Mouse (Mus musculus) forebrain, embryonic 16.5 days (tissue): ENCODE data around the gene Fcgr2b. TPM values are rescaled to one million over a fixed set of nuclear protein-coding genes. Genes with fewer than 3 reads are reported as not detected.
"Not testable (repeated sequence)": the region's sequence is repeated elsewhere in the genome, so short reads cannot be mapped to it uniquely, and the experiment has no call there.

Experiments used
- ATAC-seq: fragments of 200-750 bp; cut with Nextera tagmentation; 2 replicates; pipeline ENCODE4 v1.8.0; 2017; ENCODE audit warnings: mild to moderate bottlenecking, moderate library complexity
- H3K27ac ChIP-seq: fragments of 300-500 bp; sonication (generic); 2 replicates; pipeline ENCODE4 v1.5.1; 2014; ENCODE audit warnings: low read length, control low read depth
- H3K27me3 ChIP-seq: fragments of 300-500 bp; sonication (generic); replicated peaks from 2 replicates; pipeline ENCODE4 v1.6.1; 2014; ENCODE audit warnings: low read length; ENCODE audit not compliant: control insufficient read depth, insufficient read depth
- H3K36me3 ChIP-seq: fragments of 300-500 bp; sonication (generic); 2 replicates; pipeline ENCODE4 v1.6.1; 2014; ENCODE audit not compliant: control insufficient read depth, insufficient read depth
- H3K4me1 ChIP-seq: fragments of 300-500 bp; sonication (generic); replicated peaks from 2 replicates; pipeline ENCODE4 v1.6.1; 2014; ENCODE audit warnings: low read length; ENCODE audit not compliant: control insufficient read depth, insufficient read depth
- H3K4me2 ChIP-seq: fragments of 300-500 bp; sonication (generic); 2 replicates; pipeline ENCODE4 v1.6.1; 2014; ENCODE audit warnings: mild to moderate bottlenecking, low read length, control low read depth
- H3K4me3 ChIP-seq: fragments of 300-500 bp; sonication (generic); replicated peaks from 2 replicates; pipeline ENCODE4 v1.5.1; 2014; ENCODE audit warnings: mild to moderate bottlenecking, low read length, control low read depth
- H3K9ac ChIP-seq: fragments of 300-500 bp; sonication (generic); replicated peaks from 2 replicates; pipeline ENCODE4 v1.6.1; 2014; ENCODE audit warnings: low read depth, low read length, control low read depth
- H3K9me3 ChIP-seq: fragments of 300-500 bp; sonication (generic); 2 replicates; pipeline ENCODE4 v1.6.1; 2016; ENCODE audit warnings: low read length; ENCODE audit not compliant: control insufficient read depth
- WGBS: fragments of 180-500 bp; shearing (Covaris S2); extraction: QIAGEN DNeasy Blood & Tissue Kit; methylation state at CpG from one replicate; pipeline ENCODE4 v1.1.7; 2014; 5-methylcytosine and 5-hydroxymethylcytosine counted together
- polyA plus RNA-seq: library from polyadenylated mRNA; unstranded; fragments of >200 nt; fragmentation: Nextera tagmentation; extraction: Ambion mirVana; gene quantifications from 2 replicates; pipeline ENCODE4 v1.2.1, GENCODE M21; 2015

Fcgr2b gene
- polyA plus RNA-seq, 1 experiment from 2014 or later = 0.63 TPM

DNA sequence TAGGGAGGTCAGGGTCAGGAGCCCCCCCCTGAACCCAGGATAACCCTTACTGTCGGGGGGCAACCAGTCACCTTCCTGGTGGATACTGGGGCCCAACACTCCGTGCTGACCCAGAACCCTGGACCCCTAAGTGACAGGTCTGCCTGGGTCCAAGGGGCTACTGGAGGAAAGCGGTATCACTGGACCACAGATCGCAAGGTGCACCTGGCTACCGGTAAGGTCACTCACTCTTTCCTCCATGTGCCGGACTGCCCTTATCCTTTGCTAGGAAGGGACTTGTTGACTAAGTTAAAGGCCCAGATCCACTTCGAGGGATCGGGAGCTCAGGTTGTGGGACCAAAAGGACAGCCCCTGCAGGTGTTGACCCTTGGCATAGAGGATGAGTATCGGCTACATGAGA, 32.2 kb downstream of the Fcgr2b start:
- WGBS = 96% methylated on average over 9 of the region's 9 CpGs
- H3K36me3 ChIP-seq, H3K4me3 ChIP-seq, H3K4me2 ChIP-seq, H3K27ac ChIP-seq, H3K27me3 ChIP-seq, H3K9me3 ChIP-seq, H3K4me1 ChIP-seq, ATAC-seq, H3K9ac ChIP-seq: not testable (repeated sequence)

DNA sequence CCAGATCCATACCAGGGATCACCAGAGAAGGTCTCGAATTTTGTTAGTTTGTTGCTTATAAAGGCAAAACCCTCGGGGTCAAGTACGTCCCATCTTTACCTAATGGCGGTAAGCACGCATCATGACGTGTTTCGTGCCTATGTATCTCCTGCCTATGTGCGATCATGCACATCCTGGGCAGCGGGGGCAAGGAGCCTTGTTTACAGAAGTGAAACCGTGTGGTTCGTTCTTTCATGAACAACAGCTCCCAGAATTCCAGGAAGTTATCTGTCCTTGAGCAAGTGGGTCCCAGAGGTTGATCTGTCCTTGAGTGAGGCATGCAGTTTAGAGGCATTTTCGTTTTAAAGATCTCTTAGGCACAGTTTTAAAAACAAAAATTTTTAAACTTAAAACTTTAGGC, 37.1 kb downstream of the Fcgr2b start:
- H3K4me3 ChIP-seq = no peak overlapping the region
- no peak for ATAC-seq
- no peaks in the 10 kb centered on the region for H3K4me1 ChIP-seq
- 90% methylated on average over 12 of the region's 12 CpGs for WGBS
- H3K36me3 ChIP-seq = no peaks in the 10 kb centered on the region
- no peak overlapping the region for H3K4me2 ChIP-seq
- no peak overlapping the region for H3K27ac ChIP-seq
- no peaks in the 10 kb centered on the region for H3K9me3 ChIP-seq
- no peak overlapping the region for H3K9ac ChIP-seq
- no peaks in the 10 kb centered on the region for H3K27me3 ChIP-seq

- Histone ChIP-seq H3K4me2 (no peak overlapping the region), H3K27me3 (no peaks in the 10 kb centered on the region), H3K4me3 (no peak overlapping the region), H3K27ac (no peak overlapping the region), H3K36me3 (no peaks in the 10 kb centered on the region), H3K4me1 (no peaks in the 10 kb centered on the region), H3K9me3 (no peaks in the 10 kb centered on the region), H3K9ac (no peak overlapping the region)
- 88% methylated on average over 2 of the region's 2 CpGs for WGBS
- ATAC-seq = no peak
These were observed 42.0 kb downstream of the Fcgr2b start for GRCm38 (mm10) chr1:170934383-170934782.

- no peak overlapping the region for H3K4me2 ChIP-seq
- H3K9ac ChIP-seq = no peak overlapping the region
- H3K9me3 ChIP-seq = no peaks in the 10 kb centered on the region
- no peak overlapping the region for H3K27ac ChIP-seq
- WGBS = 88% methylated on average over 1 of the region's 1 CpGs
- no peaks in the 10 kb centered on the region for H3K36me3 ChIP-seq
- no peaks in the 10 kb centered on the region for H3K4me1 ChIP-seq
- no peak overlapping the region for H3K4me3 ChIP-seq
- no peak for ATAC-seq
- H3K27me3 ChIP-seq = no peaks in the 10 kb centered on the region
These were observed 42.4 kb downstream of the Fcgr2b start for GRCm38 (mm10) chr1:170933940-170934339.

GRCm38 (mm10) chr1:170933386-170933920, 42.9 kb downstream of the Fcgr2b start:
- H3K27ac ChIP-seq = no peak overlapping the region
- H3K4me2 ChIP-seq = no peak overlapping the region
- 71% methylated on average over 6 of the region's 6 CpGs for WGBS
- ATAC-seq = no peak
- no peaks in the 10 kb centered on the region for H3K9me3 ChIP-seq
- no peaks in the 10 kb centered on the region for H3K27me3 ChIP-seq
- no peaks in the 10 kb centered on the region for H3K4me1 ChIP-seq
- H3K4me3 ChIP-seq = no peak overlapping the region
- no peaks in the 10 kb centered on the region for H3K36me3 ChIP-seq
- no peak overlapping the region for H3K9ac ChIP-seq

GRCm38 (mm10) chr1:170932043-170932442, 44.3 kb downstream of the Fcgr2b start:
- H3K4me2 ChIP-seq = no peak overlapping the region
- no peak for ATAC-seq
- no peaks in the 10 kb centered on the region for H3K36me3 ChIP-seq
- no peaks in the 10 kb centered on the region for H3K27me3 ChIP-seq
- no peaks in the 10 kb centered on the region for H3K9me3 ChIP-seq
- WGBS = 86% methylated on average over 3 of the region's 3 CpGs
- no peak overlapping the region for H3K27ac ChIP-seq
- H3K4me1 ChIP-seq = no peaks in the 10 kb centered on the region
- H3K4me3 ChIP-seq = no peak overlapping the region
- no peak overlapping the region for H3K9ac ChIP-seq

- no peaks in the 10 kb centered on the region for H3K36me3 ChIP-seq
- H3K9me3 ChIP-seq = no peaks in the 10 kb centered on the region
- H3K9ac ChIP-seq = no peak overlapping the region
- no peak overlapping the region for H3K4me2 ChIP-seq
- H3K27ac ChIP-seq = no peak overlapping the region
- 87% methylated on average over 4 of the region's 4 CpGs for WGBS
- no peaks in the 10 kb centered on the region for H3K4me1 ChIP-seq
- H3K4me3 ChIP-seq = no peak overlapping the region
- no peak for ATAC-seq
- no peaks in the 10 kb centered on the region for H3K27me3 ChIP-seq
These were observed 47.1 kb downstream of the Fcgr2b start for GRCm38 (mm10) chr1:170929245-170929644.

DNA sequence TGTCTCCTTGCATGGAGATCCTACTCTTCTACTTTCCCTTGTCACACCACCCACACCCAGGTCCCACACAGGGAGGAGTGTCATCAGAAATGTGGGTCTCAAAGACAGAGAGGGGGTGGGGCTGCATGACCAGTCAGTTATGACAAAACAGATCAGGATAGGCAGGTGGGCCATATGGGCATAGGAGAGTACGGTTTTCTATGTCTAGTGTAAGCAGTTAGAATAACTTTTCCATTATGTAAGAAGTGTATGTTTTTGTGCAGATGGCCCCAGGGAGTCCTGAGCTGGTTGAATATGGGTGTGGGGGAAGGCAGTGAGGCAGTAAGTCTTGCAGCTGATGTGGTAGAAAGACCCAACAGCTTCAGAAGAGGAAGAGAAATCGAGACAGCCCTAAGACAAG, 47.9 kb downstream of the Fcgr2b start:
- H3K36me3 ChIP-seq = no peaks in the 10 kb centered on the region
- H3K27me3 ChIP-seq = no peaks in the 10 kb centered on the region
- H3K9me3 ChIP-seq = no peaks in the 10 kb centered on the region
- no peak overlapping the region for H3K4me3 ChIP-seq
- no peak overlapping the region for H3K4me2 ChIP-seq
- no peak overlapping the region for H3K9ac ChIP-seq
- no peaks in the 10 kb centered on the region for H3K4me1 ChIP-seq
- ATAC-seq = no peak
- no peak overlapping the region for H3K27ac ChIP-seq
- 70% methylated on average over 2 of the region's 2 CpGs for WGBS

DNA sequence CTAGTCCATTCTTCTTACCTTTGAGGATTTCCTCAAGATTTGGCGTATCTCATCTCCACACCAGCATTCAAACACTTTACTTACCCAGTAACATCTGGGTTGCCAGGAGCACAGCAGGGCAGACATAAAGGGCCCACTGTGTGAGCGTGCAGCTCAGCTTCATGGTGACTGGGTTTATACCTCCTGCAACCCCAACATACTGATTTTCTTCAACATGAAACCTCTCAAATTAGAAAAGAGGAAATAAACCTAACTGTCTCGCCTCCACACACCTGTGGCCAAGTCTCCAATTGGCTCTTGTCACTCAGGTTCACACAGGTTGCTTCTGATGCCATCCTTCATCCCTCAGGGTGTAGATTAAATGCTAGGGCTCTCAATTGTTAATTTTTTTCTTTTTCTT, 49.0 kb downstream of the Fcgr2b start, which contains the start of gene Fcrla:
TSS of gene Fcrla (minus strand) at position 206 of the 400 bp plus-strand sequence.
- Histone ChIP-seq H3K4me3 (no peak within 1 kb of the TSS), H3K27ac (no peak within 1 kb of the TSS), H3K4me1 (no peaks in the 10 kb centered on the region), H3K36me3 (no peaks in the 10 kb centered on the region), H3K4me2 (no peak within 1 kb of the TSS), H3K9ac (no peak within 1 kb of the TSS), H3K9me3 (no peaks in the 10 kb centered on the region), H3K27me3 (no peaks in the 10 kb centered on the region)
- ATAC-seq = no peak
- WGBS = 76% methylated on average over 3 of the region's 3 CpGs

DNA sequence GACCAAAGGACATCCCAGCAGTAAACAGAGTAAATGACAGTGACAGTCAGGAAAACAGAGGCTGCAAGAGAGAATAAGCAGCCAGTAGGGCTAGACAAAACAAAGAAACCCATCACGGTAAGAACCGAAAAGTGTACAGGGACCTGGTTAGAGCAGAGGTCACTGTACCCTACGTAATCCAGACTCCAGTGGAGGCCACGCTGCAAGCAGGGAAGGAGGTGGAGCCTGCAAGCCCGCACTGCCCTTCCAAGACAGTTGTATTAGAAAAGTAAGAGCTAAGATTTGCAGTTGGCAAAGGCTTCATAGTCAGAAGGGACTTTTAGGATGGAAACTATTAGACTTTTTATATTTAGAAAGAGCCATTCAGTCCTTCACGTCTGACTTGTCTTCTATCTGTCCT, 49.4 kb downstream of the Fcgr2b start:
- no peak overlapping the region for H3K4me2 ChIP-seq
- H3K36me3 ChIP-seq = no peaks in the 10 kb centered on the region
- no peaks in the 10 kb centered on the region for H3K9me3 ChIP-seq
- 72% methylated on average over 6 of the region's 6 CpGs for WGBS
- no peak overlapping the region for H3K9ac ChIP-seq
- no peaks in the 10 kb centered on the region for H3K4me1 ChIP-seq
- H3K27me3 ChIP-seq = no peaks in the 10 kb centered on the region
- ATAC-seq = no peak
- no peak overlapping the region for H3K4me3 ChIP-seq
- no peak overlapping the region for H3K27ac ChIP-seq
